Mouse (Mus musculus): ENCODE measurements at regions not wholly inside any gene's neighbourhood (a gene's known extent, or its start where the extent isn't known, plus 50 kb on each side); places are given as distances from the start of the nearest gene placed in this dataset.
"Not testable (repeated sequence)": the region's sequence is repeated elsewhere in the genome, so short reads cannot be mapped to it uniquely, and the experiment has no call there.

GRCm38 (mm10) chr7:138467386-138467785, 69.9 kb upstream of the Tcerg1l start:
- Histone ChIP-seq H3K4me2 (replicated peaks) (no peak overlapping the region), H3K4me1 (replicated peaks; ENCODE audit: control insufficient read depth, insufficient read depth, low read length) (no peaks in the 10 kb centered on the region), H3K9me3 (ENCODE audit: control insufficient read depth, low read length) (no peaks in the 10 kb centered on the region), H3K4me3 (replicated peaks; ENCODE audit: low read length) (no peak overlapping the region), H3K36me3 (replicated peaks; ENCODE audit: control insufficient read depth, insufficient read depth) (no peaks in the 10 kb centered on the region), H3K9ac (no peak overlapping the region), H3K27me3 (ENCODE audit: control insufficient read depth, insufficient read depth, low read length) (no peaks in the 10 kb centered on the region), H3K27ac (no peak overlapping the region)
- 56% methylated on average over 1 of the region's 1 CpGs for WGBS
- DNase-seq (ENCODE audit: low spot score) (no peak), ATAC-seq (ENCODE audit: low FRiP score) (no peak)

GRCm38 (mm10) chr7:138457964-138458363, 60.4 kb upstream of the Tcerg1l start:
- Histone ChIP-seq H3K4me2 (replicated peaks) (no peak overlapping the region), H3K36me3 (replicated peaks; ENCODE audit: control insufficient read depth, insufficient read depth) (no peaks in the 10 kb centered on the region), H3K9me3 (ENCODE audit: control insufficient read depth, low read length) (no peaks in the 10 kb centered on the region), H3K27me3 (ENCODE audit: control insufficient read depth, insufficient read depth, low read length) (no peaks in the 10 kb centered on the region), H3K4me3 (replicated peaks; ENCODE audit: low read length) (no peak overlapping the region), H3K9ac (no peak overlapping the region), H3K4me1 (replicated peaks; ENCODE audit: control insufficient read depth, insufficient read depth, low read length) (peaks cover 9% of the 10 kb centered on the region; the same call in 1 of the 2 replicates), H3K27ac (no peak overlapping the region)
- DNase-seq (ENCODE audit: low spot score) (no peak), ATAC-seq (ENCODE audit: low FRiP score) (no peak)
- WGBS: 35% methylated on average over 7 of the region's 7 CpGs

- 83% methylated on average over 3 of the region's 3 CpGs for WGBS
- no peaks in the 10 kb centered on the region for H3K27me3 ChIP-seq (ENCODE audit: control insufficient read depth, insufficient read depth, low read length)
- H3K4me2 ChIP-seq (replicated peaks): no peak overlapping the region
- H3K27ac ChIP-seq: no peak overlapping the region
- no peak overlapping the region for H3K4me3 ChIP-seq (replicated peaks; ENCODE audit: low read length)
- H3K36me3 ChIP-seq (replicated peaks; ENCODE audit: control insufficient read depth, insufficient read depth): no peaks in the 10 kb centered on the region
- no peaks in the 10 kb centered on the region for H3K9me3 ChIP-seq (ENCODE audit: control insufficient read depth, low read length)
- DNase-seq (ENCODE audit: low spot score): no peak
- no peak for ATAC-seq (ENCODE audit: low FRiP score)
- peaks cover 9% of the 10 kb centered on the region; the same call in 1 of the 2 replicates for H3K4me1 ChIP-seq (replicated peaks; ENCODE audit: control insufficient read depth, insufficient read depth, low read length)
- H3K9ac ChIP-seq: no peak overlapping the region
These were observed 57.8 kb upstream of the Tcerg1l start for GRCm38 (mm10) chr7:138455371-138455770.

GRCm38 (mm10) chr7:138454498-138455225, 57.1 kb upstream of the Tcerg1l start:
- not testable (repeated sequence) for H3K4me1 ChIP-seq (replicated peaks; ENCODE audit: control insufficient read depth, insufficient read depth, low read length); H3K4me3 ChIP-seq (replicated peaks; ENCODE audit: low read length); ATAC-seq (ENCODE audit: low FRiP score); H3K4me2 ChIP-seq (replicated peaks); H3K27ac ChIP-seq; DNase-seq (ENCODE audit: low spot score); H3K27me3 ChIP-seq (ENCODE audit: control insufficient read depth, insufficient read depth, low read length); H3K9ac ChIP-seq; H3K9me3 ChIP-seq (ENCODE audit: control insufficient read depth, low read length); H3K36me3 ChIP-seq (replicated peaks; ENCODE audit: control insufficient read depth, insufficient read depth)
- 45% methylated on average over 14 of the region's 14 CpGs for WGBS

- no peak for ATAC-seq (ENCODE audit: low FRiP score)
- no peaks in the 10 kb centered on the region for H3K9me3 ChIP-seq (ENCODE audit: control insufficient read depth, low read length)
- H3K27me3 ChIP-seq (ENCODE audit: control insufficient read depth, insufficient read depth, low read length): no peaks in the 10 kb centered on the region
- no peaks in the 10 kb centered on the region for H3K36me3 ChIP-seq (replicated peaks; ENCODE audit: control insufficient read depth, insufficient read depth)
- no peak for DNase-seq (ENCODE audit: low spot score)
- H3K9ac ChIP-seq: no peak overlapping the region
- no peak overlapping the region for H3K4me2 ChIP-seq (replicated peaks)
- H3K4me1 ChIP-seq (replicated peaks; ENCODE audit: control insufficient read depth, insufficient read depth, low read length): no peaks in the 10 kb centered on the region
- no peak overlapping the region for H3K27ac ChIP-seq
- no peak overlapping the region for H3K4me3 ChIP-seq (replicated peaks; ENCODE audit: low read length)
These were observed 53.8 kb upstream of the Tcerg1l start for GRCm38 (mm10) chr7:138451321-138451720.

GRCm38 (mm10) chr7:138448519-138448918, 51.0 kb upstream of the Tcerg1l start:
- Histone ChIP-seq H3K4me2 (replicated peaks) (no peak overlapping the region), H3K27ac (no peak overlapping the region), H3K9me3 (ENCODE audit: control insufficient read depth, low read length) (no peaks in the 10 kb centered on the region), H3K9ac (no peak overlapping the region), H3K4me1 (replicated peaks; ENCODE audit: control insufficient read depth, insufficient read depth, low read length) (no peaks in the 10 kb centered on the region), H3K4me3 (replicated peaks; ENCODE audit: low read length) (no peak overlapping the region), H3K27me3 (ENCODE audit: control insufficient read depth, insufficient read depth, low read length) (no peaks in the 10 kb centered on the region), H3K36me3 (replicated peaks; ENCODE audit: control insufficient read depth, insufficient read depth) (no peaks in the 10 kb centered on the region)
- WGBS: 62% methylated on average over 7 of the region's 7 CpGs
- no peak for DNase-seq (ENCODE audit: low spot score)
- ATAC-seq (ENCODE audit: low FRiP score): no peak

Data from hindbrain, embryonic 14.5 days (tissue).